Mouse (Mus musculus) stomach, embryonic 15.5 days (tissue): ENCODE data around the gene Fam53b. TPM values are rescaled to one million over a fixed set of nuclear protein-coding genes. Genes with fewer than 3 reads are reported as not detected.

ENCODE experiments used
- ATAC-seq: fragments of 200-750 bp; cut with Nextera tagmentation; 2 replicates; pipeline ENCODE4 v1.8.0; 2017; ENCODE audit warnings: low read depth, moderate number of reproducible peaks, moderate TSS enrichment; ENCODE audit not compliant: insufficient read depth, low FRiP score
- H3K27ac ChIP-seq: fragments of 300-500 bp; sonication (generic); 2 replicates; pipeline ENCODE4 v1.5.1; 2015; ENCODE audit warnings: mild to moderate bottlenecking, inconsistent platforms
- H3K27me3 ChIP-seq: fragments of 300-500 bp; sonication (generic); replicated peaks from 2 replicates; pipeline ENCODE4 v1.6.1; 2015; ENCODE audit warnings: inconsistent platforms
- H3K36me3 ChIP-seq: fragments of 300-500 bp; sonication (generic); 2 replicates; pipeline ENCODE4 v1.6.1; 2015; ENCODE audit warnings: inconsistent platforms
- H3K4me1 ChIP-seq: fragments of 300-500 bp; sonication (generic); 2 replicates; pipeline ENCODE4 v1.6.1; 2015; ENCODE audit warnings: inconsistent platforms
- H3K4me2 ChIP-seq: fragments of 300-500 bp; sonication (generic); 2 replicates; pipeline ENCODE4 v1.6.1; 2015; ENCODE audit warnings: mild to moderate bottlenecking, inconsistent platforms
- H3K4me3 ChIP-seq: fragments of 300-500 bp; sonication (generic); replicated peaks from 2 replicates; pipeline ENCODE4 v1.5.1; 2015; ENCODE audit warnings: inconsistent platforms
- H3K9ac ChIP-seq: fragments of 300-500 bp; sonication (generic); 2 replicates; pipeline ENCODE4 v1.6.1; 2015; ENCODE audit warnings: inconsistent platforms
- H3K9me3 ChIP-seq: fragments of 300-500 bp; sonication (generic); 2 replicates; pipeline ENCODE4 v1.6.1; 2016; ENCODE audit warnings: inconsistent platforms
- WGBS: fragments of 180-500 bp; shearing (Covaris S2); methylation state at CpG from one replicate; pipeline ENCODE4 v1.1.7; 2015; 5-methylcytosine and 5-hydroxymethylcytosine counted together
- polyA plus RNA-seq: library from polyadenylated mRNA; unstranded; fragments of >200 nt; fragmentation: Nextera tagmentation; extraction: Ambion mirVana; gene quantifications from 2 replicates; pipeline ENCODE4 v1.2.1, GENCODE M21; 2015

The Fam53b gene
- polyA plus RNA-seq, 1 experiment from 2014 or later, result 15.5 TPM

DNA sequence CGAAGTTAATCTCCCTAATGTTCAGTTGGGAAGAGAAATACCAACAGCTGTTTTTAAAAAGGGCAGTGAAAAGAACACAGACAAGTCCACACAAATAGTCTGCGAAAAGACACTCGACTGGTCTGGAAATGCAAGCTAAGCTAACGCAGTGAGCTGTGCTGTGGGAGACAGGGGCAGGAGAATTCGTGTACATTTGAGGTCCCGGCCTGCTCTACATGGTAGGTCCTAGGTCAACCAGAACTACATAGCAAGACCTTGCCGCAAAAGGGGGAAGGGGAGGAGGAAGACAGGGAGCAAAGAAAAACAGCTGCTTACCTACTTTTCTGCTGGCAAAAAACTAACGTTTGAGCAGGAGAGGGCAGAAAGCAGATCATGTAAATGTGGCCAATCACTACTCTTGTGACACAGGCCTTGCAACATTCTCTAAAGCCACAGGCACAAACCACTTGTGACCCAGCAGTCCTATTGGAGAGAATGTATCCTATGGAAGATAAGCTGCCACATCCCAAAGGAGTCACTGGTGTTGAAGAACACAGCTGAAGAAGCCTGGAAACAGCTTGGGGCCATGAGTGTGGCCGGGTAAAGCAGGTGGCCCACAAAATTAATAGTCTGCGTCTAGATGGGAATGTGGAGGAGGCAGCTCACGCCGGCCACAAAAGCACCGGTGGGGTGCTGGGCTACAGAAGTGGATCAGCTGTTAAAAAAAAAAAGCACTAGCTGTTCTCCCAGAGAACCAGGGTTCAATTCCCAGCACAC lies 87.4 kb downstream of the Fam53b start:
- no peak for ATAC-seq
- Histone ChIP-seq H3K4me2 (no peak overlapping the region), H3K27me3 (no peaks in the 10 kb centered on the region), H3K9me3 (no peaks in the 10 kb centered on the region), H3K27ac (peak overlapping the region; percentile 31; the same call in 1 of the 2 replicates), H3K9ac (no peak overlapping the region), H3K4me3 (no peak overlapping the region), H3K4me1 (peaks cover 14% of the 10 kb centered on the region), H3K36me3 (no peaks in the 10 kb centered on the region; the same call in 1 of the 2 replicates)
- 59% methylated on average over 13 of the region's 13 CpGs for WGBS

GRCm38 (mm10) chr7:132724501-132725062 lies 89.1 kb downstream of the Fam53b start:
- H3K4me1 ChIP-seq, result peaks cover 14% of the 10 kb centered on the region
- 82% methylated on average over 5 of the region's 5 CpGs for WGBS
- ATAC-seq, result no peak
- H3K4me3 ChIP-seq, result no peak overlapping the region
- H3K36me3 ChIP-seq, result no peaks in the 10 kb centered on the region; the same call in 1 of the 2 replicates
- no peak overlapping the region for H3K9ac ChIP-seq
- H3K27ac ChIP-seq, result no peak overlapping the region
- no peak overlapping the region for H3K4me2 ChIP-seq
- H3K9me3 ChIP-seq, result no peaks in the 10 kb centered on the region
- H3K27me3 ChIP-seq, result no peaks in the 10 kb centered on the region

DNA sequence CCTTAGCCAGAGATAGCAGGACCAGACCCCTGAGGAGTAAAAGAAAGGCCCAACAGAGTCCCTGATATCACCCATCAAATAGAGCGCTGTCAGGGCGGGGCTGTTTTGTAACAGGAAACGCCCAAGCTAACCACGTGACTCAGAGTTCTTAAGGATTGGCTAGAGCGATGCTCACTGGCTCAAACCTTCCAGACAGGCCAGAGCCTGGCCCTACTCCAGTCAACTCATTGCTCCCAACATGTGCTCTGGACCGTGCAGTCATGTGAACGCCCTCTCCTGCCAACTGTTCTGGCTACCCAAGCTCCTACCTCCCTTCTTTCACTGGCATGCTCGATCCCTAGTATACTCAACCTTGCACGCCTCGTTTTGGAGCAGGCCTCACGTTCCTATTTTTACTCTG lies 89.8 kb downstream of the Fam53b start:
- Histone ChIP-seq H3K27me3 (no peaks in the 10 kb centered on the region), H3K4me2 (no peak overlapping the region), H3K9ac (no peak overlapping the region), H3K9me3 (no peaks in the 10 kb centered on the region), H3K4me1 (peaks cover 14% of the 10 kb centered on the region; the same call in 1 of the 2 replicates), H3K36me3 (no peaks in the 10 kb centered on the region; the same call in 1 of the 2 replicates), H3K27ac (no peak overlapping the region), H3K4me3 (no peak overlapping the region)
- ATAC-seq, result peak; percentile 85
- 82% methylated on average over 11 of the region's 11 CpGs for WGBS

DNA sequence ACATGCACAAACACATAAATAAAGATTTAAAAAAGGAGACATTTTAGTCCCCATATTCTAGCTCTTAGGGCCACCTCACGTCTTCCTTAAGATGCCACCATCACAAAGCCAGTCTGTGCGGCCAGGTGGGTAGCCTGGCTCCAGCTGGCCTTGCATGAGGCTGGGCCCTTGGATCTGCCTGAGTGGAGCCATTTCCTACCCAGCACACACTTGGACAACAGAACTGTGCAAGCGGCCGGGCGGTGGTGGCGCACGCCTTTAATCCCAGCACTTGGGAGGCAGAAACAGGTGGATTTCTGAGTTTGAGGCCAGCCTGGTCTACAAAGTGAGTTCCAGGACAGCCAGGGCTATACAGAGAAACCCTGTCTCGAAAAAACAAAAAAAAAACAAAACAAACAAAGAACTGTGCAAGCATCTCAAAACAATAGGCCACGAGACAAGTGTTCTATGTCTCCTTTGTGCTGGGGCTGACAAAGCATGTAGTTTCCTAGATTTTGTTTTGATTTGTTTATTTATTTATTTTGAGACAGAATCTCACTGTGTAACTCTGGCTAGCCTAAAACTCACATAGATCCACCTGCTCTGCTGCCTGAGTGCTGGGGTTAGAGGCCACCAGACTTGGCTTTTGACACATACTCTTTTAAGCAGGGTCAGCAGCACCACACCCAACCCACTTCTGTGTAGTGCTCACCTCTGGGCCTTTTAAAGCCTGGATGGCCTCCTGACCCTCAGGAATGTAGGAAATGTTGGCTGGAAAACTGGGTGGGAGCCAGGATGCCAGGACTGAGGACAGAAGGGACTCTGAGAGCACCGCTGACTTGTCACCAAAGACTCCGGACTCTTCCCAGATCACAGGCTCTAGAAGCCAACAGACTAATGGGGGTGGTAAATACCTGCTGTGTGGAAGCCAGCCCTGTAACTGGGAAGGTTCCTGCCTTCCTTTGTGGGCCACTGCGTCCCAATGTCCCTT lies 91.0 kb downstream of the Fam53b start:
- H3K4me1 ChIP-seq, result peaks cover 16% of the 10 kb centered on the region; the same call in 1 of the 2 replicates
- H3K9me3 ChIP-seq, result no peaks in the 10 kb centered on the region
- H3K36me3 ChIP-seq, result no peaks in the 10 kb centered on the region; the same call in 1 of the 2 replicates
- H3K27me3 ChIP-seq, result no peaks in the 10 kb centered on the region
- no peak overlapping the region for H3K4me2 ChIP-seq
- H3K4me3 ChIP-seq, result no peak overlapping the region
- no peak overlapping the region for H3K27ac ChIP-seq
- H3K9ac ChIP-seq, result no peak overlapping the region
- 89% methylated on average over 12 of the region's 12 CpGs for WGBS
- ATAC-seq, result no peak

GRCm38 (mm10) chr7:132720562-132720961 lies 93.1 kb downstream of the Fam53b start:
- no peak overlapping the region for H3K4me2 ChIP-seq

GRCm38 (mm10) chr7:132719570-132719969 lies 94.1 kb downstream of the Fam53b start:
- Histone ChIP-seq H3K9me3 (no peaks in the 10 kb centered on the region), H3K27me3 (no peaks in the 10 kb centered on the region), H3K4me3 (no peak overlapping the region), H3K36me3 (no peaks in the 10 kb centered on the region; the same call in 1 of the 2 replicates), H3K4me2 (no peak overlapping the region), H3K27ac (no peak overlapping the region), H3K4me1 (peaks cover 18% of the 10 kb centered on the region), H3K9ac (no peak overlapping the region)
- no peak for ATAC-seq
- 88% methylated on average over 4 of the region's 4 CpGs for WGBS

More at GRCm38 (mm10) chr7:132720562-132720961, 93.1 kb downstream of the Fam53b start:
- no peaks in the 10 kb centered on the region; the same call in 1 of the 2 replicates for H3K36me3 ChIP-seq
- 81% methylated on average over 8 of the region's 8 CpGs for WGBS
- no peaks in the 10 kb centered on the region for H3K9me3 ChIP-seq
- no peak overlapping the region for H3K4me3 ChIP-seq
- peaks cover 11% of the 10 kb centered on the region; the same call in 1 of the 2 replicates for H3K4me1 ChIP-seq
- H3K27me3 ChIP-seq, result no peaks in the 10 kb centered on the region
- no peak overlapping the region for H3K9ac ChIP-seq
- no peak overlapping the region for H3K27ac ChIP-seq
- no peak for ATAC-seq

GRCm38 (mm10) chr7:132715259-132715658 lies 98.4 kb downstream of the Fam53b start:
- H3K9me3 ChIP-seq, result no peaks in the 10 kb centered on the region
- H3K4me3 ChIP-seq, result no peak overlapping the region
- H3K36me3 ChIP-seq, result no peaks in the 10 kb centered on the region
- H3K27me3 ChIP-seq, result no peaks in the 10 kb centered on the region
- H3K9ac ChIP-seq, result no peak overlapping the region
- H3K27ac ChIP-seq, result peak overlapping the region; percentile 76; the same call in 1 of the 2 replicates
- H3K4me1 ChIP-seq, result peaks cover 43% of the 10 kb centered on the region
- whole genome bisulfite sequencing, result 92% methylated on average over 4 of the region's 4 CpGs
- ATAC-seq, result no peak
- H3K4me2 ChIP-seq, result no peak overlapping the region

- H3K4me3 ChIP-seq, result no peak overlapping the region
- peak overlapping the region; percentile 76 for H3K27ac ChIP-seq
- H3K4me1 ChIP-seq, result peaks cover 43% of the 10 kb centered on the region
- H3K4me2 ChIP-seq, result no peak overlapping the region
- H3K9ac ChIP-seq, result no peak overlapping the region
- no peaks in the 10 kb centered on the region for H3K36me3 ChIP-seq
- no peaks in the 10 kb centered on the region for H3K9me3 ChIP-seq
- WGBS, result 35% methylated on average over 6 of the region's 6 CpGs
- H3K27me3 ChIP-seq, result no peaks in the 10 kb centered on the region
- ATAC-seq, result peak; percentile 24; the same call in 1 of the 2 replicates
These were observed 99.3 kb downstream of the Fam53b start for GRCm38 (mm10) chr7:132714236-132714923.

DNA sequence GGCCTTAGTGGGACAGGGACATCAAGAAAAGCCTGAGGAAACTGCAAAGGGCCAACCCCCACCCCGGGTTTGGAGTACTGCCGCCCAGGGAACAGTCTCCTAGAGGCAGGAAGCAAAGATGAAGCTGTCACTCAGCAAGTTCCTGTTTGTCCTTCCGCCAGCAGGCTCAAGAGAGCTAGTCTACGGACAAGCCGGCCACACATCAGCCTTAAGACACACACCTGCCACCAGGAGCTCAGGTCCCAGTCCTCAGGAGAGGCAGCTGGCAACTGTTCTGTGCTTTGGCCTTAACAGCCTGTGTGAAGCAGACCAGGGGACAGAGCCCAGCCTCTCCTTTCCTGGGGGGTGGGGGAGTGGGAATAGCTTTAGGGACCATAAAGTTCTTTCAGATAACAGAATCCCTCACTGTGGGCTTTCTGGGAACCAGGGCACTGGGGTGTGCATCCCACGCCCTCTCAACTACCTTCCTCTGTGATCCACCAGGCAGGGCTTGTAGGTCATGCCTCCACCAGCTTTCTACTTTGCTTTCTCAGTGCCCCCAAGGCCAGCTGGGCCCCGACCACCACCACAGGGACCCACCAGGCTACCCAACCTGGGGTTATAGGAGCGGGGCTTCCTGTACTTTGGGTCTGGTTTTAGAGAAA lies 100.1 kb downstream of the Fam53b start:
- Histone ChIP-seq H3K27ac (peak overlapping the region; percentile 76), H3K27me3 (no peaks in the 10 kb centered on the region), H3K9me3 (no peaks in the 10 kb centered on the region), H3K4me2 (no peak overlapping the region), H3K9ac (no peak overlapping the region), H3K4me1 (peaks cover 43% of the 10 kb centered on the region), H3K36me3 (no peaks in the 10 kb centered on the region), H3K4me3 (no peak overlapping the region)
- 56% methylated on average over 8 of the region's 8 CpGs for WGBS
- no peak for ATAC-seq

DNA sequence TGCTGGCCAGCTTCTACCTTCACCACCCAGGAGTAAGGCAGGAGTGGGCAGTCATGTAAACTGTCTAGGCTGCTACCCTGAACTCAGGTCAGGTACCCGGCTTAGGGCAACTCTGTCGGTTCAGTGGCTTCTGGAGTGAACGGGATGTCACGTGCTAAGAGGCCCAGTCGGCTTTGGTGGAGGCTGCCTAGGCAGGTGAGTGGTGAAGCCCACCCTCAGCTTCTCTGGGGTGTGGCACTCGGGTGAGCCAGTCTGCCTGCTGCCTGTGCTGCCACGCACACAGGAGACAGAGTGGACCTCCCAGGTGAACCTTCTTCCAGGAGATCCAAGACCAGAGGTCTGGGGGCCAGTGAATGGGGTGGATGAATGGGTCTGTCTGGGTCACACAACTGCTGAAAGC lies 100.7 kb downstream of the Fam53b start:
- no peak overlapping the region for H3K9ac ChIP-seq
- no peaks in the 10 kb centered on the region for H3K9me3 ChIP-seq
- H3K4me1 ChIP-seq, result peaks cover 43% of the 10 kb centered on the region
- H3K4me2 ChIP-seq, result no peak overlapping the region
- WGBS, result 69% methylated on average over 7 of the region's 7 CpGs
- no peak for ATAC-seq
- H3K27me3 ChIP-seq, result no peaks in the 10 kb centered on the region
- no peak overlapping the region for H3K4me3 ChIP-seq
- peak overlapping the region; percentile 51; the same call in 1 of the 2 replicates for H3K27ac ChIP-seq
- no peaks in the 10 kb centered on the region for H3K36me3 ChIP-seq
